Comparison of ENCODE assay signal across 21 mouse cellular contexts in the genomic region with DNA sequence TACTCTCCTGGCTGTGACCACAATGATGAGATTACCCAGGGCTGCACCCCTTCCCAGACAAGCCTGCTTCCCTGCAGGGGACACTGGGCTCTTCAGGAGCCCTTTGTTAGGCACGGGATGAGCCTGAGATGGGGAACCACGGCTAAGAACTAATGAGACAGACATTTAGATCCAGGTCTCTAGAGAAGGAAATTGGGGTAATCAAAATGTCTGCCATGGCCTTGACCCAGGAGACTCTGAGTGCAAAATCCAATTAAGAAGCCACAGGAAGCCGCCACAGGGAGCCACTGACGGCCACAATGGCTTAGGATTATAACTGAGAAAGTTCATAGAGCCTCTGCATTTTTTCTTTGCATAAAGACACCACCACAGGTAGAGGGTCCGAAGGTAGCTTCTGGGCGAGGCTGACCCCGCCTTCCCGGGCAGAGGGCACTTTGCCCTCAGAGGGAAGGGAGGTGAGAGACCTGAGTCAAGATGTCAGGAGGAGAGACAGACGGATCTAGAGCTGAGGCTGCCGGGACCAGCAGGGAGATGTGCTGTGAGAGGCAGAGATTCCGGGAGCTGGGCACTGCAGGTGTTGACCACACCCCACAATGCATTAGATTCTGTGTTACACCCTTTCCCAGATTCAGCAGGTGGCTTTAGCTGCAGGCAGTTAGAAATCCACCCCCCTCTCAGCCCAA. TPM values are rescaled to one million over a fixed set of nuclear protein-coding genes. Genes with fewer than 3 reads are reported as not detected.
DNase-seq lines count a peak whose midpoint lies in the region.
"Had no signal": no experiment of that assay in that cellular context is flagged by ENCODE, and none has a peak within 500 bp of the region (broad histone marks: within the 10 kb centered on the region; RNA-seq: fewer than 3 reads in every experiment).

No protein-coding gene starts in this region.

- H3K27ac ChIP-seq in heart, embryonic 10.5 days = 0 out of 2 replicates have a peak overlapping the region, but pooled peaks have one; percentile 64
- no peak overlapping the region for H3K27ac ChIP-seq in limb, embryonic 10.5 days
- H3K27ac ChIP-seq: gastrocnemius, adult 2 months; heart, embryonic 15.5 days; neural tube, embryonic 13.5 days had no signal

- H3K4me1 ChIP-seq in heart, embryonic 10.5 days = peaks cover 25% of the 10 kb centered on the region
- peaks cover 39% of the 10 kb centered on the region for H3K4me1 ChIP-seq in limb, embryonic 10.5 days

- 0 out of 2 replicates have a peak, but pooled peaks cover 3% of the 10 kb centered on the region for H3K36me3 ChIP-seq in heart, embryonic 10.5 days
- H3K36me3 ChIP-seq in limb, embryonic 10.5 days = peaks cover 3% of the 10 kb centered on the region; the same call in 1 of the 2 replicates
- H3K36me3 ChIP-seq: heart, embryonic 15.5 days; neural tube, embryonic 13.5 days had no signal

- H3K27me3 ChIP-seq in heart, embryonic 10.5 days (ENCODE audit: insufficient read depth, poor library complexity, severe bottlenecking) = peaks cover 84% of the 10 kb centered on the region
- peaks cover 76% of the 10 kb centered on the region for H3K27me3 ChIP-seq in limb, embryonic 10.5 days (ENCODE audit: low read depth, poor library complexity, severe bottlenecking)

- H3K4me3 ChIP-seq in heart, embryonic 10.5 days = no peak overlapping the region
- H3K4me3 ChIP-seq in limb, embryonic 10.5 days = no peak overlapping the region
- H3K4me3 ChIP-seq: erythroblast, embryonic 14.5 days; gastrocnemius, adult 2 months; heart, embryonic 15.5 days; neural tube, embryonic 13.5 days had no signal

- 35% methylated on average over 11 of the region's 11 CpGs for WGBS in heart, embryonic 10.5 days
- WGBS in limb, embryonic 10.5 days = 36% methylated on average over 11 of the region's 11 CpGs

- DNase-seq in heart, embryonic 10.5 days (ENCODE audit: low spot score) = no peak
- DNase-seq in heart, adult 8-10 months (ENCODE audit: low spot score) = no peak
- peak; percentile 46 for DNase-seq in retina, embryonic 14.5 days (ENCODE audit: low spot score)
- DNase-seq in retina, postnatal 1 day = no peak
- peak; percentile 74 for DNase-seq in kidney, adult 9 months
- peak; percentile 50 for DNase-seq in yolk sac, embryonic 10.5 days (ENCODE audit: low spot score)
- DNase-seq in limb, embryonic 10.5 days (ENCODE audit: low spot score) = no peak
- no peak for DNase-seq in B cell, adult 2 months
- DNase-seq: adrenal gland, adult 8-10 months; cerebellum, adult 11-12 months; cerebellum, postnatal 25 days; gastrocnemius, adult 2 months; liver, postnatal 0 days; thymus, adult 18-20 months had no signal

- H3K9me3 ChIP-seq in heart, embryonic 10.5 days = no peaks in the 10 kb centered on the region
- H3K9me3 ChIP-seq in limb, embryonic 10.5 days (replicated peaks) = no peaks in the 10 kb centered on the region
- H3K9me3 ChIP-seq: heart, embryonic 15.5 days; neural tube, embryonic 13.5 days had no signal

RNA-seq across cellular contexts. Expression of a gene that starts 2.8 kb away (rescaled TPM):
- polyA plus RNA-seq in heart, embryonic 10.5 days (2016; fragmentation: Nextera tagmentation; extraction: Ambion mirVana) = not detected in 2 replicates
- not detected for total RNA-seq in heart, adult 8-10 months (2022)
- not detected in 2 replicates for polyA plus RNA-seq in limb, embryonic 10.5 days (2016; fragmentation: Nextera tagmentation; extraction: Ambion mirVana)
- total RNA-seq: adrenal gland, adult 8-10 months; gastrocnemius, adult 2 months; granulocyte monocyte progenitor cell, adult 5-6 weeks; hematopoietic stem cell, adult 5-6 weeks; megakaryocyte-erythroid progenitor cell, adult 5-6 weeks had no signal
- polyA plus RNA-seq: erythroblast, embryonic 14.5 days; heart, embryonic 15.5 days; limb, embryonic 14.5 days; liver, postnatal 0 days; neural tube, embryonic 13.5 days had no signal

RNA-seq across cellular contexts. Expression of a gene that starts 10.0 kb away (rescaled TPM):
- 4.0 and 4.3 TPM in 2 replicates for polyA plus RNA-seq in heart, embryonic 10.5 days (2016; fragmentation: Nextera tagmentation; extraction: Ambion mirVana)
- 10 to 100 TPM in 3 of 4 experiments, 1 to 10 TPM in 1; 9.0 to 11.3 (median 10.3) TPM for total RNA-seq in heart, adult 8-10 months (2022)
- 2.4 and 3.3 TPM in 2 replicates for polyA plus RNA-seq in limb, embryonic 10.5 days (2016; fragmentation: Nextera tagmentation; extraction: Ambion mirVana)

RNA-seq across cellular contexts. Expression of a gene that starts 14.3 kb away (rescaled TPM):
- polyA plus RNA-seq in heart, embryonic 10.5 days (2016; fragmentation: Nextera tagmentation; extraction: Ambion mirVana) = 275 and 334 TPM in 2 replicates
- total RNA-seq in heart, adult 8-10 months (2022) = under 1 TPM; 0.25 to 0.87 (median 0.67) TPM
- polyA plus RNA-seq in limb, embryonic 10.5 days (2016; fragmentation: Nextera tagmentation; extraction: Ambion mirVana) = 395 and 434 TPM in 2 replicates
- total RNA-seq: gastrocnemius, adult 2 months had no signal

RNA-seq across cellular contexts. Expression of a gene that starts 37.4 kb away (rescaled TPM):
- polyA plus RNA-seq in heart, embryonic 10.5 days (2016; fragmentation: Nextera tagmentation; extraction: Ambion mirVana) = 124 and 134 TPM in 2 replicates
- total RNA-seq in heart, adult 8-10 months (2022) = 1 to 10 TPM in 3 of 4 experiments, under 1 TPM in 1; 0.78 to 3.2 (median 2.3) TPM
- polyA plus RNA-seq in limb, embryonic 10.5 days (2016; fragmentation: Nextera tagmentation; extraction: Ambion mirVana) = 170 and 183 TPM in 2 replicates

RNA-seq across cellular contexts. Expression of a gene that starts 37.6 kb away (rescaled TPM):
- polyA plus RNA-seq in heart, embryonic 10.5 days (2016; fragmentation: Nextera tagmentation; extraction: Ambion mirVana) = 8.8 and 13.5 TPM in 2 replicates
- total RNA-seq in heart, adult 8-10 months (2022) = 1 to 10 TPM; 2.3 to 6.0 (median 4.9) TPM
- 2.4 and 3.3 TPM in 2 replicates for polyA plus RNA-seq in limb, embryonic 10.5 days (2016; fragmentation: Nextera tagmentation; extraction: Ambion mirVana)

Comparison
In these comparisons a context has a peak if more than half of its experiments do, and no peak if none do; other contexts are left out.
1. DNase-seq: peak in retina, embryonic 14.5 days (single experiment), kidney, adult 9 months (single experiment) and yolk sac, embryonic 10.5 days (single experiment); none in heart, embryonic 10.5 days (single experiment), heart, adult 8-10 months (single experiment), retina, postnatal 1 day (single experiment), limb, embryonic 10.5 days (single experiment) and B cell, adult 2 months (0 of 2).